Mouse (Mus musculus): ENCODE results near the gene Gipr.

DNA sequence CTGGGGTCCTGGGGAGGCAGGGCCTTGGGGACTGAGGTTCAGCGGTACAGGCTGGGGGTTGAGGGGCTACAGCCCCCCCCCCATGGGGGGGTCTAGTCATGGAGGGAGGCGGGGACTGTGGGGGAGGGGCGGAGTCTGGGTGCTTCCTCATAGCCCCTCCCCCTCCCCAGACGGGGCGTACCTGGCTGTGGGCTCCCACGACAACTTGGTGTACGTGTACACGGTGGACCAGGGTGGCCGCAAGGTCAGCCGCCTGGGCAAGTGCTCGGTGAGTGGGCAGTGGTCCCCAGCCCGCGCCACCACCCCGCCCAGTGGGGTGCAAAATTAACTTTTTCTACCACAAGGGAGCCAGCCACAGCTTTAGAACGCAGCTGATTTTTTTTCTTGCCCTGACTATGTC lies 35.7 kb upstream of the Gipr start:
- TF ChIP-seq MAX (IDR thresholded peaks at IDR 0.05): no peak
- no peak for TF ChIP-seq CTCF (IDR thresholded peaks at IDR 0.05; ENCODE audit: control insufficient read depth, insufficient read depth, insufficient read length)
- TF ChIP-seq USF1 (IDR thresholded peaks at IDR 0.05; ENCODE audit: low read depth): no peak
- no peak for TF ChIP-seq MYOD1 (IDR thresholded peaks at IDR 0.05; ENCODE audit: control insufficient read depth, insufficient read length, low read depth)
- TF ChIP-seq CEBPB (IDR thresholded peaks at IDR 0.05; ENCODE audit: low read depth): no peak
- TF ChIP-seq MYOG (IDR thresholded peaks at IDR 0.05; ENCODE audit: control insufficient read depth, extremely low read depth, insufficient read length): no peak

Data from C2C12 (cell line).